Comparison of ENCODE assay signal across 9 mouse cellular contexts in genomic region chr4:151763928-151764327, GRCm38 (mm10).
DNase-seq lines count a peak whose midpoint lies in the region; ATAC-seq and TF ChIP-seq lines count a peak whose summit lies in the region.
"Had no signal": no experiment of that assay in that cellular context is flagged by ENCODE, and none has a peak within 500 bp of the region (broad histone marks: within the 10 kb centered on the region; RNA-seq: fewer than 3 reads in every experiment).

No protein-coding gene starts in this region.

- no peaks in the 10 kb centered on the region for H3K27me3 ChIP-seq in liver, embryonic 11.5 days (replicated peaks; ENCODE audit: control insufficient read depth, insufficient read depth, low read length)

- no peak overlapping the region for H3K9ac ChIP-seq in ES-E14 (ENCODE audit: insufficient read depth, low read depth, low read length, poor library complexity, severe bottlenecking)
- no peak overlapping the region for H3K9ac ChIP-seq in liver, embryonic 11.5 days (ENCODE audit: low read depth, low read length)

- no peak overlapping the region for H3K4me2 ChIP-seq in liver, embryonic 11.5 days

- no peaks in the 10 kb centered on the region for H3K9me3 ChIP-seq in ES-E14 (ENCODE audit: control insufficient read depth, insufficient read depth, low read depth, low read length)
- no peaks in the 10 kb centered on the region for H3K9me3 ChIP-seq in liver, embryonic 11.5 days (ENCODE audit: control insufficient read depth, low read length)

- ATAC-seq in liver, embryonic 11.5 days (replicated peaks; ENCODE audit: low FRiP score): no peak; the same call in 1 of the 2 replicates

- 40% methylated on average over 6 of the region's 6 CpGs for WGBS in liver, embryonic 11.5 days

- intact Hi-C loops in left cerebral cortex, postnatal 4 days (cut with DNase I): no loop called here

- in situ Hi-C loops in ES-E14 (cut with MboI; ENCODE audit: low sequenced_read_pairs in 2 of 2, unreplicated experiment in 2 of 2): no loop called here

- H3K27ac ChIP-seq in ES-E14 (ENCODE audit: insufficient read depth, low read depth, low read length, poor library complexity, severe bottlenecking): no peak overlapping the region
- H3K27ac ChIP-seq in liver, embryonic 11.5 days (ENCODE audit: low read depth, low read length): no peak overlapping the region

- H3K36me3 ChIP-seq in ES-E14 (ENCODE audit: control insufficient read depth, insufficient read depth, low read length, poor library complexity, severe bottlenecking): no peaks in the 10 kb centered on the region
- H3K36me3 ChIP-seq in liver, embryonic 11.5 days (ENCODE audit: control insufficient read depth, insufficient read depth, low read length): no peaks in the 10 kb centered on the region

- H3K4me1 ChIP-seq in ES-E14 (ENCODE audit: control insufficient read depth in 2 of 2, insufficient read depth in 2 of 2, low read length in 2 of 2, poor library complexity in 1 of 2): no peaks in the 10 kb centered on the region
- H3K4me1 ChIP-seq in liver, embryonic 11.5 days (replicated peaks; ENCODE audit: control insufficient read depth, insufficient read depth, low read length): no peaks in the 10 kb centered on the region

- DNase-seq in kidney, adult 9 months: peak; percentile 15
- DNase-seq in kidney, adult 11 months: no peak
- DNase-seq in ES-E14 (ENCODE audit: low read depth, low spot score): peak; percentile 50
- DNase-seq in embryo, embryonic 10 days (ENCODE audit: low spot score): peak; percentile 79
- peak; percentile 58 for DNase-seq in liver, embryonic 11.5 days (ENCODE audit: low spot score)
- DNase-seq in cerebellum, adult 8-10 months: no peak
- DNase-seq in c-Kit-positive CD71-positive TER-119-positive erythroid progenitor cells, embryonic 14.5 days (ENCODE audit: low spot score): no peak
- DNase-seq in left cerebral cortex, postnatal 4 days: no peak

- H3K4me3 ChIP-seq in ES-E14 (ENCODE audit: insufficient read depth in 1 of 2, low read depth in 1 of 2, low read length in 2 of 2, poor library complexity in 1 of 2, severe bottlenecking in 1 of 2): no peak overlapping the region
- no peak overlapping the region for H3K4me3 ChIP-seq in liver, embryonic 11.5 days (ENCODE audit: low read depth, low read length)
- H3K4me3 ChIP-seq: erythroblast, embryonic 14.5 days had no signal

TF ChIP-seq in ES-E14, 5 proteins besides CTCF, POLR2A, EP300 and RAD21:
- TF ChIP-seq ZC3H11A (IDR thresholded peaks at IDR 0.05; ENCODE audit: borderline replicate concordance, low read depth, low read length) (no peak), HCFC1 (IDR thresholded peaks at IDR 0.05; ENCODE audit: borderline replicate concordance, insufficient read depth, low read length) (no peak), ZNF384 (IDR thresholded peaks at IDR 0.05; ENCODE audit: low read depth, low read length) (no peak), CHD2 (IDR thresholded peaks at IDR 0.05; ENCODE audit: low read depth, low read length) (no peak), MAFK (IDR thresholded peaks at IDR 0.05; ENCODE audit: insufficient read depth, low read depth, low read length) (no peak)

Comparison
In these comparisons a context has a peak if more than half of its experiments do, and no peak if none do; other contexts are left out.
1. DNase-seq: peak in kidney, adult 9 months (single experiment), ES-E14 (single experiment), embryo, embryonic 10 days (single experiment) and liver, embryonic 11.5 days (single experiment); none in kidney, adult 11 months (single experiment), cerebellum, adult 8-10 months (single experiment), c-Kit-positive CD71-positive TER-119-positive erythroid progenitor cells, embryonic 14.5 days (single experiment) and left cerebral cortex, postnatal 4 days (single experiment).